Mouse (Mus musculus) lung, adult 2 months (tissue): ENCODE results near the gene Ccdc63.

ENCODE experiments used
- CTCF ChIP-seq: fragments of 200-500 bp; IDR thresholded peaks from 2 replicates; pipeline ENCODE4 v1.5.1; 2011; ENCODE audit warnings: mild to moderate bottlenecking, low read length, control low read depth; ENCODE audit not compliant: insufficient read depth
- POLR2A ChIP-seq: fragments of 200-500 bp; IDR thresholded peaks from 2 replicates; pipeline ENCODE4 v1.6.1; 2011; ENCODE audit warnings: low read depth, mild to moderate bottlenecking, control low read depth, low read length, borderline replicate concordance; ENCODE audit errors: extremely low read depth

DNA sequence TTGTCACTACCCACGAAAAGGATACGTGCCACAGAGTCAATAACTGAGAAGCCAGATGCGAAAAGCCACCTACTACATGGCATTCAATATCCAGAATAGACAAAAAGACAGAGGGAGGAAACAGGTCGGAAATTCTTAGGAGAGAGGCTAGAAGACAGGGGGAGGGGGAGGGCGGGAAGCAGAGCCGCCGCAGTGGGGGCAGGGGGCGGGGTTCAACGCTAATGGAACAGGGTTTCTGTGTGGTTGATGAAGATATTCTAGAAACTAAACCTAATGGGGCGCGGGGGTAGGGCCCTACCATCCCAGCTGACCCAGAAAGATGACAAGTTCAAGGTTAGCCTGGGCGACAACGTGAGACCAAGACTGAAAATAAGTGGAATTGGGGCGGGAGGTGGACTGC, 13.4 kb upstream of the Ccdc63 start:
- no peak for TF ChIP-seq POLR2A
- TF ChIP-seq CTCF: no peak
